In the genomic region with DNA sequence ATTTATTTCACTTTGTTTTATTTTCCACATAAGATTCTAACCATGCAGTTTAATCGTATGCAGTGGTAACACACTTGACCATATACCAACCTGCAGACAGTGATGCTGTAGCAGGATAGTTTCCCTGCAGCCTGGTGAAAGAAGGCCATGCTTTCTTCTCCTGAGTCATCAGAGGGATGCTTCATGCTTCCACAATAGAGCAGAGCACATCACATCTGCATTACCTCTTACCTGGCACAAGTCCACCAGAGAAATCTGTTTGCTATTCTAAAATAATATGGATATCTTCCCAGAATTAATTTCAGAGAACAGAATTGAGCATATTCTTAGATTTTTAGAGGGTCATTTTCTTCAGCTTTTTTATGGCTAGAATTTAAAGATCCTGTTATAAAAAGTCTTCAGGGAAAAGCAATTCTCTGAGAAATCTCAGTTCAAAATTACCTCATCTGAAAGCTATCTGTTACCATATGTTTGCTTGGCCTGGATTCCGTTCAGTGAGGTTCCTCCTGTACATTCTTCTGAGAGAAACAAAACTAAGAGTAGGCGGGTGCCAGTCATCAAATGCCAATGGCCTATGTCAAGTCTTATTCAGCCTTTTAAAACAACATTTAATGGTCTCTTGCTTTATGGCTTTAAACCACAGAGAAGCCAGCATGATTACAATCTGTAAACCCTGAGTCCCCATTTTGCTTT, we compare ENCODE assay signal across 14 mouse cellular contexts.
DNase-seq lines count a peak whose midpoint lies in the region; TF ChIP-seq lines count a peak whose summit lies in the region.
"Had no signal": no experiment of that assay in that cellular context is flagged by ENCODE, and none has a peak within 500 bp of the region (broad histone marks: within the 10 kb centered on the region; RNA-seq: fewer than 3 reads in every experiment).

No protein-coding gene starts in this region.

- no peaks in the 10 kb centered on the region for H3K27me3 ChIP-seq in C2C12 (ENCODE audit: control insufficient read depth, insufficient read depth, insufficient read length)
- H3K27me3 ChIP-seq: liver, embryonic 13.5 days had no signal

- 0 out of 2 replicates have a peak overlapping the region, but pooled peaks have one; percentile 8 for H3K27ac ChIP-seq in left cerebral cortex, adult 2 months
- H3K27ac ChIP-seq: hindbrain, postnatal 0 days; liver, embryonic 13.5 days had no signal

- no peak overlapping the region for H3ac ChIP-seq in C2C12 (ENCODE audit: control insufficient read depth, insufficient read length, low read depth)

- no peak overlapping the region for H3K4me3 ChIP-seq in left cerebral cortex, adult 2 months
- no peak overlapping the region for H3K4me3 ChIP-seq in C2C12 (ENCODE audit: insufficient read depth, poor library complexity, severe bottlenecking)
- H3K4me3 ChIP-seq: liver, embryonic 13.5 days had no signal

- intact Hi-C loops in left cerebral cortex, adult 2 months (cut with DNase I) = no loop called here
- intact Hi-C loops in left cerebral cortex, postnatal 4 days (cut with DNase I) = no loop called here

- H3K79me2 ChIP-seq in C2C12 (ENCODE audit: control insufficient read depth, insufficient read depth) = no peaks in the 10 kb centered on the region

- DNase-seq in cerebellum, adult 11 months = peak; percentile 1
- DNase-seq in cerebellum, adult 11-12 months = no peak
- no peak for DNase-seq in left cerebral cortex, adult 2 months (ENCODE audit: extremely low spot score in 1 of 2, low spot score in 2 of 2)
- no peak for DNase-seq in left cerebral cortex, postnatal 4 days
- DNase-seq in cerebellum, postnatal 25 days = peak; percentile 8 to 35
- no peak for DNase-seq in adrenal gland, postnatal 4 days (ENCODE audit: low spot score in 2 of 2)
- DNase-seq in spleen, postnatal 10 days (ENCODE audit: low spot score in 2 of 2) = no peak
- DNase-seq: adrenal gland, adult 2 months; heart, postnatal 36 days; kidney, adult 2 months; kidney, postnatal 36 days; liver, embryonic 13.5 days had no signal

- no peaks in the 10 kb centered on the region for H3K79me3 ChIP-seq in C2C12 (ENCODE audit: low read depth)

- TF ChIP-seq CTCF in left cerebral cortex, adult 2 months (IDR thresholded peaks at IDR 0.05) = no peak
- no peak for TF ChIP-seq CTCF in C2C12 (IDR thresholded peaks at IDR 0.05; ENCODE audit: control insufficient read depth, insufficient read depth, insufficient read length)

- no peaks in the 10 kb centered on the region for H3K36me3 ChIP-seq in C2C12 (ENCODE audit: control insufficient read depth, insufficient read depth)
- H3K36me3 ChIP-seq: liver, embryonic 13.5 days had no signal

TF ChIP-seq in C2C12, 6 proteins besides CTCF, POLR2A, EP300 and RAD21:
- TF ChIP-seq MAX (IDR thresholded peaks at IDR 0.05) (peak; percentile 93), FOSL1 (IDR thresholded peaks at IDR 0.05; ENCODE audit: insufficient read depth, low read length, poor library complexity, severe bottlenecking) (peak; percentile 47), MYOG (IDR thresholded peaks at IDR 0.05; ENCODE audit: control insufficient read depth, extremely low read depth, insufficient read length) (no peak)

Comparison
In these comparisons a context has a peak if more than half of its experiments do, and no peak if none do; other contexts are left out.
1. DNase-seq: peak in cerebellum, adult 11 months (single experiment) and cerebellum, postnatal 25 days (2 of 2); none in cerebellum, adult 11-12 months (single experiment), left cerebral cortex, adult 2 months (0 of 2), left cerebral cortex, postnatal 4 days (single experiment), adrenal gland, postnatal 4 days (0 of 2) and spleen, postnatal 10 days (0 of 2).